Mouse (Mus musculus) forebrain, postnatal 0 days (tissue): Measurements from ENCODE around the gene Plcb4. TPM values are rescaled to one million over a fixed set of nuclear protein-coding genes. Genes with fewer than 3 reads are reported as not detected.
"Not testable (repeated sequence)": the region's sequence is repeated elsewhere in the genome, so short reads cannot be mapped to it uniquely, and the experiment has no call there.

Experiments used
- ATAC-seq: fragments of 200-750 bp; cut with Nextera tagmentation; 2 replicates; pipeline ENCODE4 v1.8.0; 2017; ENCODE audit warnings: mild to moderate bottlenecking, moderate library complexity
- DNase-seq: peaks from one replicate; pipeline ENCODE4 v3.0.0-alpha.2; 2015
- H3K27ac ChIP-seq: fragments of 300-500 bp; sonication (generic); 2 replicates; pipeline ENCODE4 v1.5.1; 2014; ENCODE audit warnings: low read depth, mild to moderate bottlenecking, antibody characterized with exemption, low read length, moderate library complexity, mixed read lengths
- H3K27me3 ChIP-seq: fragments of 300-500 bp; sonication (generic); 2 replicates; pipeline ENCODE4 v1.6.1; 2014; ENCODE audit warnings: mild to moderate bottlenecking, low read length, mixed read lengths; ENCODE audit not compliant: insufficient read depth
- H3K36me3 ChIP-seq: fragments of 300-500 bp; sonication (generic); 2 replicates; pipeline ENCODE4 v1.6.1; 2014; ENCODE audit warnings: mild to moderate bottlenecking, moderate library complexity; ENCODE audit not compliant: insufficient read depth
- H3K4me1 ChIP-seq: fragments of 300-500 bp; sonication (generic); 2 replicates; pipeline ENCODE4 v1.6.1; 2014; ENCODE audit warnings: antibody characterized with exemption; ENCODE audit not compliant: insufficient read depth
- H3K4me2 ChIP-seq: fragments of 300-500 bp; sonication (generic); 2 replicates; pipeline ENCODE4 v1.6.1; 2014; ENCODE audit warnings: low read depth, mild to moderate bottlenecking, moderate library complexity
- H3K4me3 ChIP-seq: fragments of 300-500 bp; sonication (generic); 2 replicates; pipeline ENCODE4 v1.5.1; 2014; ENCODE audit warnings: low read depth, low read length, mixed read lengths
- H3K9ac ChIP-seq: fragments of 300-500 bp; sonication (generic); 2 replicates; pipeline ENCODE4 v1.6.1; 2014; ENCODE audit warnings: mild to moderate bottlenecking
- H3K9me3 ChIP-seq: fragments of 300-500 bp; sonication (generic); 2 replicates; pipeline ENCODE4 v1.6.1; 2016; ENCODE audit warnings: low read length
- CTCF ChIP-seq: sonication (generic); IDR thresholded peaks from 2 replicates; pipeline ENCODE4 v1.5.1; 2016; ENCODE audit warnings: antibody characterized with exemption, control low read depth, low read depth
- WGBS: fragments of 180-500 bp; shearing (Covaris S2); extraction: QIAGEN DNeasy Blood & Tissue Kit; methylation state at CpG from one replicate; pipeline ENCODE4 v1.1.7; 2014; 5-methylcytosine and 5-hydroxymethylcytosine counted together
- polyA plus RNA-seq: library from polyadenylated mRNA; unstranded; fragments of >200 nt; fragmentation: Nextera tagmentation; extraction: Ambion mirVana; gene quantifications from 2 replicates; pipeline ENCODE4 v1.2.1, GENCODE M21; 2015
- total RNA-seq: library from RNA; depleted of rRNA; stranded (reverse); fragments of >200 nt; gene quantifications from 2 replicates; pipeline ENCODE4 v1.2.3, GENCODE M21; 2014

Gene Plcb4
- total and polyA plus RNA-seq, 2 experiments from 2014 or later = 15.5 to 39.7 TPM

- WGBS = 83% methylated on average over 5 of the region's 5 CpGs
- Histone ChIP-seq H3K4me2 (no peak overlapping the region), H3K9me3 (no peaks in the 10 kb centered on the region), H3K27ac (no peak overlapping the region), H3K36me3 (no peaks in the 10 kb centered on the region), H3K9ac (no peak overlapping the region), H3K4me3 (no peak overlapping the region), H3K27me3 (no peaks in the 10 kb centered on the region), H3K4me1 (no peaks in the 10 kb centered on the region)
- ATAC-seq (no peak), DNase-seq (no peak)
- no peak for TF ChIP-seq CTCF
These were observed 232.9 kb downstream of the Plcb4 start for GRCm38 (mm10) chr2:135891686-135892085.

- no peak overlapping the region for H3K9ac ChIP-seq
- 89% methylated on average over 2 of the region's 2 CpGs for WGBS
- ATAC-seq = no peak
These were observed 235.8 kb downstream of the Plcb4 start for GRCm38 (mm10) chr2:135894582-135894981.

GRCm38 (mm10) chr2:135898025-135898424, 239.2 kb downstream of the Plcb4 start:
- no peaks in the 10 kb centered on the region for H3K36me3 ChIP-seq
- no peak for ATAC-seq

More at GRCm38 (mm10) chr2:135894582-135894981, 235.8 kb downstream of the Plcb4 start:
- no peak for TF ChIP-seq CTCF
- no peak overlapping the region for H3K4me2 ChIP-seq
- H3K9me3 ChIP-seq = no peaks in the 10 kb centered on the region
- H3K36me3 ChIP-seq = no peaks in the 10 kb centered on the region
- H3K27me3 ChIP-seq = no peaks in the 10 kb centered on the region
- no peak overlapping the region for H3K4me3 ChIP-seq
- H3K4me1 ChIP-seq = no peaks in the 10 kb centered on the region
- H3K27ac ChIP-seq = no peak overlapping the region
- no peak for DNase-seq

GRCm38 (mm10) chr2:135899931-135900330, 241.1 kb downstream of the Plcb4 start:
- not testable (repeated sequence) for H3K9ac ChIP-seq, H3K4me3 ChIP-seq, H3K27ac ChIP-seq, H3K27me3 ChIP-seq, ATAC-seq, H3K4me1 ChIP-seq, H3K9me3 ChIP-seq, H3K36me3 ChIP-seq, DNase-seq, H3K4me2 ChIP-seq
- 83% methylated on average over 4 of the region's 4 CpGs for WGBS

More at GRCm38 (mm10) chr2:135898025-135898424, 239.2 kb downstream of the Plcb4 start:
- TF ChIP-seq CTCF = no peak
- Histone ChIP-seq H3K9me3 (no peaks in the 10 kb centered on the region), H3K27me3 (no peaks in the 10 kb centered on the region), H3K27ac (no peak overlapping the region), H3K9ac (no peak overlapping the region), H3K4me2 (no peak overlapping the region), H3K4me1 (no peaks in the 10 kb centered on the region), H3K4me3 (no peak overlapping the region)
- DNase-seq = no peak
- WGBS = 48% methylated on average over 4 of the region's 4 CpGs

GRCm38 (mm10) chr2:135901015-135901414, 242.2 kb downstream of the Plcb4 start:
- Histone ChIP-seq H3K4me1 (no peaks in the 10 kb centered on the region), H3K4me2 (no peak overlapping the region), H3K4me3 (no peak overlapping the region), H3K9ac (no peak overlapping the region), H3K27me3 (no peaks in the 10 kb centered on the region), H3K9me3 (no peaks in the 10 kb centered on the region), H3K36me3 (no peaks in the 10 kb centered on the region), H3K27ac (no peak overlapping the region)
- 95% methylated on average over 4 of the region's 4 CpGs for WGBS
- TF ChIP-seq CTCF = no peak
- DNase-seq (no peak), ATAC-seq (no peak)

GRCm38 (mm10) chr2:135904262-135904661, 245.5 kb downstream of the Plcb4 start:
- Histone ChIP-seq H3K4me3 (no peak overlapping the region), H3K4me1 (no peaks in the 10 kb centered on the region), H3K4me2 (no peak overlapping the region), H3K36me3 (no peaks in the 10 kb centered on the region), H3K27me3 (no peaks in the 10 kb centered on the region), H3K9ac (no peak overlapping the region), H3K27ac (no peak overlapping the region), H3K9me3 (no peaks in the 10 kb centered on the region)
- DNase-seq = no peak
- WGBS = 62% methylated on average over 4 of the region's 4 CpGs
- no peak for ATAC-seq
- no peak for TF ChIP-seq CTCF

- no peaks in the 10 kb centered on the region for H3K27me3 ChIP-seq
- no peaks in the 10 kb centered on the region for H3K9me3 ChIP-seq
- H3K27ac ChIP-seq = no peak overlapping the region
- no peak overlapping the region for H3K4me3 ChIP-seq
- DNase-seq (no peak), ATAC-seq (no peak)
- 84% methylated on average over 4 of the region's 4 CpGs for WGBS
- no peaks in the 10 kb centered on the region for H3K36me3 ChIP-seq
- H3K4me2 ChIP-seq = no peak overlapping the region
- TF ChIP-seq CTCF = no peak
- no peaks in the 10 kb centered on the region for H3K4me1 ChIP-seq
- H3K9ac ChIP-seq = no peak overlapping the region
These were observed 246.0 kb downstream of the Plcb4 start for GRCm38 (mm10) chr2:135904791-135905190.
